Mouse (Mus musculus): ENCODE data around the gene Traf4.

Traf4 gene

GRCm38 (mm10) chr11:78167257-78167959 is 2.0 kb upstream of the Traf4 start:
- no peak for DNase-seq (ENCODE audit: low spot score)

DNA sequence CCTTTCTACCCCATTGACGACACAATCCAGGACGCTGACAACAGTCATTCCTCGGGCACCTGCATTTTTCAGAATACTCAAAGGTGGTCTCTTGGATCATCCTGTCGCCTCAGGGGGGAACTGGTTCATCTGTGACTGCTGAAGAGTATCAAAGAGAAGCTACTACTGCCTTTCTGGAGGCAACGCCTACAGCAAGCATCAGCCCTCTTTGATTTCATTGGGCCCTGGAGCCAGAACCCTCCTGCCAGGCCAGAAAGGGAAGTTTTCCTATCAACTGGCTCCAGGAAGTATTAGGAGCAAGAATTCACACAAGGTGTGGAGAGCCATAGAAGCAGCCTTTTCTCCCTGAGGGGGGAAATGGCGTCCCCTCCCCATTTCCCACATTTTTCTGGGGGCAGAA is 1.3 kb upstream of the Traf4 start:
- no peak for DNase-seq (ENCODE audit: low spot score)

DNA sequence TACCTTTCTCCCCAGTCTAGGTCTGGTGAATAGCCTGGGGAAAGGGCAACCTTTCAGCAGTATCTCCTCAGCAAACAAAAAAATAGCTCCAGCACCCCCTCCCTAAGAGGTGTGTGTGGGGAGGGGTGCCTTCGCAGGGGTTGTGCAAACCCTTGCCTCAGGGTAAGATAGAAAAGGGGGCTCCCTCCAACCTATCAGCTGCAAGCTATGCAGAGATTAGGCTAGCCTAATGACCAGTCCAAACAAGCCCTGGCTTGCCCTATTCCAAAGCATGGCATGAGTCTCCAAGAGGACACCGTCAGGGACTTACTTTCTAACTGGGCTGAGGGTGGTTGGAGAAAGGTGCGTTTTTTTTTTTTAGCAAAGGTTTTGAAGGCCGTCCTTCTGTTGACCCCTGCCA is 772 bp upstream of the Traf4 start:
- DNase-seq (ENCODE audit: low spot score): no peak

- DNase-seq (ENCODE audit: low spot score): peak; percentile 67
These were observed 346 bp upstream of the Traf4 start for GRCm38 (mm10) chr11:78165761-78166109.

- no peak for DNase-seq (ENCODE audit: low spot score)
These were observed 825 bp downstream of the Traf4 start for GRCm38 (mm10) chr11:78164604-78164923.

GRCm38 (mm10) chr11:78163681-78164603 is 1.4 kb downstream of the Traf4 start:
- DNase-seq (ENCODE audit: low spot score): peak; percentile 71

GRCm38 (mm10) chr11:78163045-78163444 is 2.3 kb downstream of the Traf4 start:
- no peak for DNase-seq (ENCODE audit: low spot score)

- no peak for DNase-seq (ENCODE audit: low spot score)
These were observed 2.9 kb downstream of the Traf4 start for GRCm38 (mm10) chr11:78162504-78162903.

DNA sequence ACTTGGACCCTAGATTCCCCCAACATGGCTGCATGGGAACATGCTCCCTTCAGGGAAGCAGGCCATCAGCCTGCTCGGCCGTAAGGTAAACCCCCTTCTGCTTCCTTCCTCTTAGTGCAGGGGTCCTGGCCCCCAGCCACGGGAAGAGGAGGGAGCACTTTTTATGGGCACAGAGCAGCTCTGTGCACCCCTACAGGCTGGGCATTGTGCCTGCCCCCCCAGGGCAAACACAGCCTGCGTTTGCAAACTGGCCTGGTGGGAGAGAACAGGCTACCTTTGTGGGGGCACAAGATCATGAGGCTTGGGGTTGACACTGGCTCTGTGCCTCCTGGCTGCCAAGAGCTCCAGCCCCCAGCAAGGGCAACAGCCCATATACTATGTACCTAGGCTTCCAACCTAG is 3.4 kb downstream of the Traf4 start:
- DNase-seq (ENCODE audit: low spot score): no peak

GRCm38 (mm10) chr11:78161169-78161568 is 4.2 kb downstream of the Traf4 start:
- DNase-seq (ENCODE audit: low spot score): no peak

DNA sequence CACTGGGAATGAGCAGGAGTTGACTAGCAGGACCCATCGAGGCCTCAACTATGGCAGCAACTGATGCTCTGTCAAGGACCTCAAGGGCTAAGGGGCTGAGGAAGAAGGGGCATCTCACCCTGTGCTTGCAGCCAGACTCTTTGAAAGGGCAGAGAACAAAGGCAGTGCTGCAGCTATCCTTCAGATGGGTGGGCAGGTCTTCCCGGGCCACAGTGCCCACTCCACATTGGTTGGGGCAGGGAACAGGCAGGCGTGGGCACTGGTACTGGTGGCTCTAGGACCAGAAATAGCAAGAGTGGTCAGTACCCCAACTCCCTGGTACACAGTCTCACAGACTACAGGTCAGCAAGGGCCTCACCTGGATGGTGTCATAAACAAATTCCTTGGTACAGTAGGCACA is 4.7 kb downstream of the Traf4 start:
- DNase-seq (ENCODE audit: low spot score): no peak

DNA sequence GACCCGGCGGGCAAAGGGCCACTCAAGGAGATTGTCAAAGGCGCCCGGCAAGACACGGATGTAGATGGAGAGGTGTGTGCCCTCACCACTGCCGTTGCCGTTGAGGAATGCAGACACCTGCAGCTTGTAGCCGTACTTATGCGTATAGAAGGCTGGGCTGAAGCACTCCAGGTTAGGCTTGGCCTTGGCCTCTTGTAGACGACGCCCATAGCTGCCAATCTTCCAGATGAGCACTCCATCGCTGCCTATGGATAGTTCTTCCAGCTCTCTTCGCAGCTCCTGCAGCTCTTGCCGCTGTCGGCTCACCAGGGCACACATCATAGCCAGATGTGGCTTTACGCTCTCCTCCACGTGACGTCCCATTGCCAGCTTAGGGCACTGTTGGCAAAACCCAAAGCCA is 5.2 kb downstream of the Traf4 start:
- no peak for DNase-seq (ENCODE audit: low spot score)

DNA sequence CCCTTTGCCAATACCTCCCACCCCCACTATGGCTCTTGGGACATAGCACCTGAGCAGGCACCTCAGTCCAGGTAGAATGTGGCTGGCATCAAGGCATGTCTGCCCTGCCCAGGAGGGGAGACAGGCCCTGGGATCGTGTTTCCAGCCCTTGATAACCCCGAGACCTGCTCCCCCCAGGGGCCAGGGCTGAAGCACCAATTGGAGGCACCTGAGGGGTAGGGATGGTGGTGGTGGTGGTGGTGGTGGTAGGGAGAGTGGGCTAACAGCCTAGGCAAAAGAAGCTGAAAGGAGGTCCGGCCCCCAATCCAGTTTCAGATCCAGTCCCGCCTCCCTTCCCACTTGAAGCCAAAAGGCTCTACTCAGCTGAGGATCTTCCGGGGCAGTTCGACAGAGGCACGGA is 5.8 kb downstream of the Traf4 start:
- no peak for DNase-seq (ENCODE audit: low spot score)

GRCm38 (mm10) chr11:78159096-78159495 is 6.3 kb downstream of the Traf4 start:
- DNase-seq (ENCODE audit: low spot score): no peak

DNA sequence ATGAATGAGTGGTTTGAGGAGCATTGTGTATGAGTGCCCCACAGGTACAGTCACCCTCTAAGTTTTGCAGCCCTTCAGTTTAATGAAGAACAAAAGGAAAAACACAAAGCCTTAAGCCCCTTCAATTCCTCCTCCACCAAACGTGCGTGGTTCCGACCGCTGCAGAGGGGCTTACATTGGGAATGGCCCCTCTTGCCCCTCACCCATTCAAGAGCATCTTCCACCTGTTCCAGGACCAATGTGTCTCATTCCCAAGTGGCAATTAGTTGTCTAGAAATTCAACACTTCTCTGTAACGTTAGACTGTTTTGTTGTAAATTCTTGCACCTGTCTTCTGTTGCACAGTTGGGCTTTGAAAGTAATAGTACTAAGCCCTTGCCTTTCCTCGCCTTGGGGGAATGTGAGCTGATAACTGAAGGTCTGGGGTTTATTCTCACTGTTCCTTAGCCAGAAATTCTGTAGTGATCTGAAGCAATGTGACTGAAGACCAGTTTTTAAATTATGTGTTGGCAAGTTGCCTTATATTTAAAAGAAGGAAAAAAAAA is 9.2 kb downstream of the Traf4 start:
- DNase-seq (ENCODE audit: low spot score): no peak

- DNase-seq (ENCODE audit: low spot score): no peak
These were observed 9.7 kb downstream of the Traf4 start for GRCm38 (mm10) chr11:78155674-78156073.

DNA sequence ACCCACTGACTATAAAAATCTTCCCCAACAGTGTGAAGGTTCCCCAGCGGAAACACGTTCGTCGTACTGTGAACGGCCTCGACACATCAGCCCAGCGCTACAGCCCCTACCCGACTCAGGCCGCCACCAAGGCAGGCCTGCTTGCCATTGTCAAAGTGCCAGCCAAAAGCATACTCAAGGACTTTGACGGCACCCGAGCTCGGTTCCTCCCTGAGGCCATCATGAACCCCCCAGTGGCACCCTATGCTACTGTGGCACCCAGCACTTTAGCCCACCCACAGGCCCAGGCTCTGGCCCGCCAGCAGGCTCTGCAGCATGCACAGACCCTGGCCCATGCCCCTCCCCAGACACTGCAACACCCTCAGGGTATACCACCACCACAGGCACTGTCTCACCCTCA is 11.6 kb downstream of the Traf4 start:
- peak; percentile 18 for DNase-seq (ENCODE audit: low spot score)

DNA sequence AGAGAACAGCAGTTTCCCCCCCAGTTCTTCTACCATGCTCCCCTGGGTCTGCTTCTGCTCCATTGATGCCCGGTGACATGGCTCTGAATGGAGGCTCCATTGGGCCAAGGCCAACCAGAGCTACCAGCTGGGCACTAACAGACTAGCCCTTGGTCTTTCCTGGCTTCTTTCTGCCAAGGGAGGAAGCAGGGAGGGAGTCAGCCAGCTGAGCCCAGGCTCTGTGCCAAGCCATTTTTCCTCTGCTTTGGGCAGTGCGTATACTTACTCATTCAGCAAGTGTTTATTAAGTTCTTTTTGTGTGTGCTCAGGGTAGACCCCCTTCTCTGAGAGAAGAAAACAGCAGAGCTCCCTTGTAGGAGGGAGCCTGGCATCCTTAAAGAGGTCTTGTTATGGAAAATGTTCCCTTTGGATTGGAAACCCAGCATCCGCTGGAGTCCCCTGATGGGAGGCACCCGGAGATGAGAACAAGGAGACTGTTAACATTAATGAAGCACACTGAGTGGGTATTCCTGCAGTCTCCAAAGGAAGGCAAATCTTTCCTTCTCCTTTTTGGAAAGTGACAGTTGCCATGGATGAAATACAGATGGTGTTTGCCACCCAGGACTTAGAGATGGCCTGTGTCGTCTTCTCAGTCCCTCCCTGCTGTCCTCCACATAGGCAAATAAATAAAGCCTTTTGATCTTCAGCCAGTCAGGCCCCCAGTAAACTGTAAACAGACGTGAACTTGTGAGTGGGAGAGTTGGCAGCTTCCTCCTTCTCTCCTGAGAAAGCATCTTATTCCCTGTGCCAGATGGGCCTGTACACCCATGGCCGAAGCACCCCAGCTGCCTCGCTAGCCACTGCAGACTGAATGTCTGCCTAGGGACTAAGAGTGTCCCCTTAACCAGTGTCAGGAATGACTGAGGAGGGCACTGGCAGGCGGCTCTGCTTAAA is 12.8 kb downstream of the Traf4 start:
- DNase-seq (ENCODE audit: low spot score): peak; percentile 51

- DNase-seq (ENCODE audit: low spot score): no peak
These were observed 14.2 kb downstream of the Traf4 start for GRCm38 (mm10) chr11:78151161-78151560.

- no peak for DNase-seq (ENCODE audit: low spot score)
These were observed 18.5 kb downstream of the Traf4 start for GRCm38 (mm10) chr11:78146707-78147543.

GRCm38 (mm10) chr11:78146168-78146567 is 19.2 kb downstream of the Traf4 start:
- no peak for DNase-seq (ENCODE audit: low spot score)
